Mouse (Mus musculus) midbrain, embryonic 14.5 days (tissue): ENCODE results near the gene Olfr875. TPM values are rescaled to one million over a fixed set of nuclear protein-coding genes. Genes with fewer than 3 reads are reported as not detected.
"Not testable (repeated sequence)": the region's sequence is repeated elsewhere in the genome, so short reads cannot be mapped to it uniquely, and the experiment has no call there.

ENCODE experiments used
- ATAC-seq: fragments of 200-750 bp; cut with Nextera tagmentation; 2 replicates; pipeline ENCODE4 v1.8.0; 2017; ENCODE audit warnings: moderate number of reproducible peaks, moderate library complexity; ENCODE audit not compliant: low FRiP score, low TSS enrichment
- DNase-seq: peaks from one replicate; pipeline ENCODE4 v3.0.0-alpha.2; 2015
- H3K27ac ChIP-seq: fragments of 300-500 bp; sonication (generic); replicated peaks from 2 replicates; pipeline ENCODE4 v1.5.1; 2014; ENCODE audit warnings: mild to moderate bottlenecking, low read depth, low read length, moderate library complexity
- H3K27me3 ChIP-seq: fragments of 300-500 bp; sonication (generic); 2 replicates; pipeline ENCODE4 v1.6.1; 2014; ENCODE audit warnings: low read length, control low read depth, mixed read lengths; ENCODE audit not compliant: control insufficient read depth, insufficient read depth
- H3K36me3 ChIP-seq: fragments of 300-500 bp; sonication (generic); 2 replicates; pipeline ENCODE4 v1.6.1; 2014; ENCODE audit warnings: low read length, control low read depth; ENCODE audit not compliant: control insufficient read depth, insufficient read depth
- H3K4me1 ChIP-seq: fragments of 300-500 bp; sonication (generic); 2 replicates; pipeline ENCODE4 v1.6.1; 2014; ENCODE audit warnings: mild to moderate bottlenecking, antibody characterized with exemption, low read length, control low read depth; ENCODE audit not compliant: control insufficient read depth, insufficient read depth
- H3K4me2 ChIP-seq: fragments of 300-500 bp; sonication (generic); 2 replicates; pipeline ENCODE4 v1.6.1; 2014; ENCODE audit warnings: mild to moderate bottlenecking, low read length, moderate library complexity
- H3K4me3 ChIP-seq: fragments of 300-500 bp; sonication (generic); replicated peaks from 2 replicates; pipeline ENCODE4 v1.5.1; 2014; ENCODE audit warnings: low read depth, low read length
- H3K9ac ChIP-seq: fragments of 300-500 bp; sonication (generic); replicated peaks from 2 replicates; pipeline ENCODE4 v1.6.1; 2014; ENCODE audit warnings: mild to moderate bottlenecking, low read length, moderate library complexity
- H3K9me3 ChIP-seq: fragments of 300-500 bp; sonication (generic); 2 replicates; pipeline ENCODE4 v1.6.1; 2016; ENCODE audit warnings: low read length, control low read depth, mixed read lengths; ENCODE audit not compliant: control insufficient read depth
- WGBS: fragments of 180-500 bp; shearing (Covaris S2); extraction: QIAGEN DNeasy Blood & Tissue Kit; methylation state at CpG from one replicate; pipeline ENCODE4 v1.1.7; 2014; 5-methylcytosine and 5-hydroxymethylcytosine counted together
- polyA plus RNA-seq: library from polyadenylated mRNA; unstranded; fragments of >200 nt; fragmentation: Nextera tagmentation; extraction: Ambion mirVana; gene quantifications from 2 replicates; pipeline ENCODE4 v1.2.1, GENCODE M21; 2014

Olfr875 gene
- polyA plus RNA-seq, 1 experiment from 2014 or later: not detected

- Histone ChIP-seq H3K4me1 (0 out of 2 replicates have a peak, but pooled peaks cover 7% of the 10 kb centered on the region), H3K4me3 (peak overlapping the region; percentile 25), H3K36me3 (no peaks in the 10 kb centered on the region), H3K9me3 (no peaks in the 10 kb centered on the region), H3K27me3 (no peaks in the 10 kb centered on the region), H3K27ac (peak overlapping the region; percentile 81), H3K4me2 (peak overlapping the region; percentile 61), H3K9ac (peak overlapping the region; percentile 64)
- peak; percentile 90 for ATAC-seq
- peak; percentile 71 for DNase-seq
- 2% methylated on average over 7 of the region's 7 CpGs for WGBS
Observed at GRCm38 (mm10) chr9:37782766-37783260, 11.2 kb downstream of the Olfr875 start.

DNA sequence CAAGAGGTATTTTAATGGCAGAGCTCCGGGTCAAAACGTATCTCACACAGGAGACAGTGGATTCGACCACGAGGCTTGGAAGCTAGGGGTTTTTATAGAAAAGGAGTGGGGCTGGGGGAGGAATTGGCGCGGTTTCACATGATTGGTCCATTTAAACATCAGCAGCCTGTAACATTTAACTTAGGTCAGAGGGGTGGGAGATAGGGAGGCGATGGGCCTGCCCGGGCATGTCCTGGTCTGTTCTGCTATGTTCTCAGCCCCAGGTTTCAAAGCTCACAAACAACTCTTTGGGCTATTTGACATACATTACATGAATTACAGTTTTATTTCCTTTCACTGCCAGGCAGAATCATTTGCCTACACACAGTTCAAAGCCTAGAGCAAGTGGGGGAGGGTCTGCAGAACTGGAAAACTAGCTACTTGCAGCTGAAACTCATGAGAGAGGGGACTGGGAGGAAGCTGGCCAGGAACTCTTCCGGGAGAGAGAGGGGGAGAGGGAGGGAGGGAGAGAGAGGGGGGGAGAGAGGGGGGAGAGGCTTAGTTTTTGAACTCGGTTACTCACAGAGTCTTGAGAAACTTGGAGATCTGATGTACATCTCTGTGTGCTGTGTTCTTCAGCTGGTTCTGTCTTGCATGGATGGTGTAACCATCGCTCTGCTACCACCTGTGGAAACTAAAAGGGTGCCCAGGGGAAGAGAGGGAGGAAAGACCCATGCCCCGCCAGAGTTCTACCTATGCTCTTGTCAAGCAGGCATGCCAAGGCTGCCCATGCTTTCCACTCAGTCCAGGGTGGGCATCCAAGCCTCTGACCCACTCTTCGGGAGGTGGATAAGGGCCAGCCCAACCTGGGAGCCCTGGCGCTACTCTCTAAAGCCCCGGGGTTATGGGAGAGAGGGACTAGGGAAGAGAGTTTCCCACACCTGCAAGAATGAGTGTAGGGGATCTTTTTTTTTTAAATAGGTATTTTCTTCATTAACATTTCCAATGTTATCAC is 12.0 kb downstream of the Olfr875 start:
- Histone ChIP-seq H3K4me2 (peak overlapping the region; percentile 61), H3K27ac (peak overlapping the region; percentile 81; the same call in 1 of the 2 replicates), H3K4me3 (peak overlapping the region; percentile 25; the same call in 1 of the 2 replicates)
- not testable (repeated sequence) for H3K27me3 ChIP-seq, H3K9ac ChIP-seq, H3K4me1 ChIP-seq, H3K36me3 ChIP-seq, H3K9me3 ChIP-seq
- DNase-seq (peak; percentile 22), ATAC-seq (peak; percentile 35)
- 53% methylated on average over 11 of the region's 15 CpGs for WGBS

- Histone ChIP-seq H3K9ac (no peak overlapping the region), H3K9me3 (no peaks in the 10 kb centered on the region), H3K27me3 (no peaks in the 10 kb centered on the region), H3K4me2 (no peak overlapping the region), H3K36me3 (no peaks in the 10 kb centered on the region), H3K4me1 (0 out of 2 replicates have a peak, but pooled peaks cover 7% of the 10 kb centered on the region), H3K27ac (no peak overlapping the region), H3K4me3 (no peak overlapping the region)
- ATAC-seq: no peak
- 88% methylated on average over 2 of the region's 2 CpGs for WGBS
- DNase-seq: no peak
Observed at GRCm38 (mm10) chr9:37786411-37786810, 14.8 kb downstream of the Olfr875 start.

GRCm38 (mm10) chr9:37802055-37802454 is 30.4 kb downstream of the Olfr875 start:
- ATAC-seq (no peak), DNase-seq (no peak)
- 74% methylated on average over 4 of the region's 4 CpGs for WGBS
- Histone ChIP-seq H3K9me3 (no peaks in the 10 kb centered on the region), H3K27ac (no peak overlapping the region), H3K27me3 (no peaks in the 10 kb centered on the region), H3K4me2 (no peak overlapping the region), H3K4me1 (no peaks in the 10 kb centered on the region), H3K4me3 (no peak overlapping the region), H3K36me3 (no peaks in the 10 kb centered on the region), H3K9ac (no peak overlapping the region)

GRCm38 (mm10) chr9:37802731-37803130 is 31.1 kb downstream of the Olfr875 start, which contains the start of gene Olfr876:
TSS of gene Olfr876 (plus strand) at chr9:37803031.
- ATAC-seq: no peak
- Histone ChIP-seq H3K4me3 (no peak within 1 kb of the TSS), H3K4me1 (no peaks in the 10 kb centered on the region), H3K27me3 (no peaks in the 10 kb centered on the region), H3K9me3 (no peaks in the 10 kb centered on the region), H3K36me3 (no peaks in the 10 kb centered on the region), H3K9ac (no peak within 1 kb of the TSS), H3K27ac (no peak within 1 kb of the TSS), H3K4me2 (no peak within 1 kb of the TSS)
- no peak for DNase-seq

- H3K4me2 ChIP-seq: no peak overlapping the region
- no peaks in the 10 kb centered on the region for H3K27me3 ChIP-seq
- no peak overlapping the region for H3K9ac ChIP-seq
- no peaks in the 10 kb centered on the region for H3K36me3 ChIP-seq
- no peaks in the 10 kb centered on the region for H3K9me3 ChIP-seq
- no peak overlapping the region for H3K27ac ChIP-seq
- H3K4me1 ChIP-seq: no peaks in the 10 kb centered on the region
- DNase-seq (no peak), ATAC-seq (no peak)
- no peak overlapping the region for H3K4me3 ChIP-seq
Observed at GRCm38 (mm10) chr9:37807235-37807634, 35.6 kb downstream of the Olfr875 start.

DNA sequence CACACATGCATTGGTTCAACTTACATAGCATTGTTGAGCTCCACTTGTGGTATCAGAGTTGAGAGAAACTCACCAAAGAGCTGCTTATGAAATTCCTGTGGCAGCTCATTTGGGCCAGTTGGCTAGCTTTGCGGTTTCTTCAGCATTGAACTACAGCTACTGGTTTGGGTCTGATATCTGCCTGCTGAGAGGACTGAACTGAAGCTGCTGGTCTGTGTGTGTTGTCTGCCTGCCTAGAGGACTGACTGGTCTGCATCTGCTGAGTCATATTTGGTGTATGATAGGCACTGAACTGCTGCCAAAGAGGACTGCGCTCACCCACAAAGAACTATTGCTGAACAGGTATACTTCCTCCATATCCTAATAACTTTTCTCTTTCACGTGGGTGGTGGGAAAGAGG is 36.8 kb downstream of the Olfr875 start:
- Histone ChIP-seq H3K27me3 (no peaks in the 10 kb centered on the region), H3K4me3 (no peak overlapping the region), H3K36me3 (no peaks in the 10 kb centered on the region), H3K27ac (no peak overlapping the region), H3K4me1 (no peaks in the 10 kb centered on the region), H3K9ac (no peak overlapping the region), H3K9me3 (no peaks in the 10 kb centered on the region), H3K4me2 (no peak overlapping the region)
- 96% methylated on average over 3 of the region's 3 CpGs for WGBS
- ATAC-seq: no peak
- no peak for DNase-seq

GRCm38 (mm10) chr9:37808976-37809375 is 37.3 kb downstream of the Olfr875 start:
- H3K27me3 ChIP-seq: no peaks in the 10 kb centered on the region
- WGBS: 83% methylated on average over 2 of the region's 2 CpGs
- H3K9me3 ChIP-seq: no peaks in the 10 kb centered on the region
- no peak overlapping the region for H3K9ac ChIP-seq
- no peak for ATAC-seq
- no peak overlapping the region for H3K27ac ChIP-seq
- no peaks in the 10 kb centered on the region for H3K36me3 ChIP-seq
- no peaks in the 10 kb centered on the region for H3K4me1 ChIP-seq
- H3K4me2 ChIP-seq: no peak overlapping the region
- H3K4me3 ChIP-seq: no peak overlapping the region
- DNase-seq: peak; percentile 9

DNA sequence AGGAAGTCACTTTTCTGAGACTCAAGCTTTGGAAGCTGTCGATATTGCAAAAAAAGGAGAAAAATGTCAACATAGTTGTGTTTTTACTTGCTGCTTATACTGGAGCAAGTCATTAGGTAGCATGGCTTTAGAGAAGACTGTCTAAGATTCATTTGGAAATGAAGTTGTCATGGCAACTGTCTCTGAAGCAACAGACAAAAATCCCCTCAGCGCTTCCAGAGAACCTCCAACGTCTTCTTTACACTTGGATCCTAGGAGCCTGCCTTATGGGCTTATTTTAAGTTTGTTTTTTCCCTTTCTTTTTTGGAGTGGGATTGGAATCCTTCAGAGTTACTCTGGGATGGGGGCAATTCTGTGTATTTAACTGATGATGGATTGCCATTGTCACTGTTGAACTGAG is 43.0 kb downstream of the Olfr875 start:
- no peak overlapping the region for H3K4me2 ChIP-seq
- peak; percentile 57 for DNase-seq
- no peaks in the 10 kb centered on the region for H3K9me3 ChIP-seq
- no peaks in the 10 kb centered on the region for H3K36me3 ChIP-seq
- no peak overlapping the region for H3K9ac ChIP-seq
- no peaks in the 10 kb centered on the region for H3K4me1 ChIP-seq
- WGBS: 41% methylated on average over 3 of the region's 3 CpGs
- H3K4me3 ChIP-seq: no peak overlapping the region
- H3K27me3 ChIP-seq: no peaks in the 10 kb centered on the region
- no peak overlapping the region for H3K27ac ChIP-seq
- ATAC-seq: no peak
